Mouse (Mus musculus): ENCODE measurements around the gene Lsm2. TPM values are rescaled to one million over a fixed set of nuclear protein-coding genes. Genes with fewer than 3 reads are reported as not detected.
"Not testable (repeated sequence)": the region's sequence is repeated elsewhere in the genome, so short reads cannot be mapped to it uniquely, and the experiment has no call there.

Lsm2 gene
- polyA plus RNA-seq, 1 experiment from 2014 or later, result 159 TPM

DNA sequence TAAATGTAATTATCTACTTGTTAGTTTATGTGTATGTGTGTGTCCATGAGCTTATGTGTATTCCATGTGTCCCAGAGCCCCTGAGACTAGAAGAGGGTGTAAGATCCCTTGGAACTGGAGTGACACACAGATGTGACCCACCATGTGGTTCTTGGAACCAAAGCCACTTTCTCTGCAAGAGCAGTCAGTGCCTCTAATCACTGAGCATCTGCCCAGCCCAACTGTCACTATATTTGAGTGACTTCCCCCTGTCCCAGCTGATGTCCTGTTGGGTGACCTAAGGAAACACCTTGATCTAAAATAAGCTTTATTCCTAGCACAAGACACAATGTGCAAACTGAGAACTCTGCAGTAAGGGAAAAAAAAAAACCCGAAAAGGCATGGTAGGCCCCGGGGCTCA lies 46.7 kb downstream of the Lsm2 start:
- Histone ChIP-seq H3K4me1 (peaks cover 33% of the 10 kb centered on the region), H3K4me3 (no peak overlapping the region), H3K9ac (no peak overlapping the region), H3K4me2 (no peak overlapping the region), H3K27ac (no peak overlapping the region), H3K27me3 (no peaks in the 10 kb centered on the region), H3K9me3 (no peaks in the 10 kb centered on the region), H3K36me3 (no peaks in the 10 kb centered on the region)
- WGBS, result 84% methylated on average over 2 of the region's 2 CpGs
- ATAC-seq (ENCODE audit: insufficient number of reproducible peaks, low FRiP score, low TSS enrichment, low read depth), result no peak

GRCm38 (mm10) chr17:35029691-35030532 lies 48.2 kb downstream of the Lsm2 start:
- 38% methylated on average over 19 of the region's 19 CpGs for WGBS
- H3K9ac ChIP-seq, result no peak overlapping the region
- no peak overlapping the region for H3K27ac ChIP-seq
- no peaks in the 10 kb centered on the region for H3K36me3 ChIP-seq
- ATAC-seq (ENCODE audit: insufficient number of reproducible peaks, low FRiP score, low TSS enrichment, low read depth), result no peak
- no peak overlapping the region for H3K4me2 ChIP-seq
- peaks cover 30% of the 10 kb centered on the region for H3K4me1 ChIP-seq
- H3K9me3 ChIP-seq, result no peaks in the 10 kb centered on the region
- H3K4me3 ChIP-seq, result no peak overlapping the region
- no peaks in the 10 kb centered on the region for H3K27me3 ChIP-seq

- no peak overlapping the region for H3K9ac ChIP-seq
Observed at GRCm38 (mm10) chr17:35031272-35031671, 49.6 kb downstream of the Lsm2 start.

DNA sequence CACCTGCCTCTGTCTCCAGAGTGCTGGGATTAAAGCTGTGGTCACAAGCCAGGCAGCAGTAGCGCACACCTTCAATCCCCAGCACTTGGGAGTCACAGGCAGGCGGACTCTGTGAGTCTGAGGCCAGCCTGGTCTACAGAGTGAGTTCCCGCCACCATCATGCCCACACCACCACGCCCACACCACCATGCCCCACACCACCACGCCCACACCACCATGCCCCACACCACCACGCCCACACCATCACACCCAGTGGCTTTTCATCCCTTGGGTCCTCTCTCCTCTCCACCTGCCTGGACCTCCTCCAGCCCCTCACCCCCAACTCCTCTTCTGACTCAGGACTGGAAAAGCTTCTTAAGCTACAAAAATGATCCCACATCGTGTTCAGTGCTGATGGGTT lies 50.2 kb downstream of the Lsm2 start:
- Histone ChIP-seq H3K36me3 (no peaks in the 10 kb centered on the region), H3K9ac (no peak overlapping the region), H3K4me1 (peaks cover 14% of the 10 kb centered on the region), H3K27me3 (no peaks in the 10 kb centered on the region), H3K4me2 (no peak overlapping the region), H3K4me3 (no peak overlapping the region), H3K9me3 (no peaks in the 10 kb centered on the region), H3K27ac (no peak overlapping the region)
- ATAC-seq (ENCODE audit: insufficient number of reproducible peaks, low FRiP score, low TSS enrichment, low read depth), result no peak
- 81% methylated on average over 7 of the region's 7 CpGs for WGBS

More at GRCm38 (mm10) chr17:35031272-35031671, 49.6 kb downstream of the Lsm2 start:
- no peaks in the 10 kb centered on the region for H3K36me3 ChIP-seq
- H3K4me2 ChIP-seq, result no peak overlapping the region
- no peaks in the 10 kb centered on the region for H3K27me3 ChIP-seq
- H3K9me3 ChIP-seq, result no peaks in the 10 kb centered on the region
- H3K27ac ChIP-seq, result no peak overlapping the region
- H3K4me1 ChIP-seq, result peaks cover 19% of the 10 kb centered on the region
- whole genome bisulfite sequencing, result 89% methylated on average over 11 of the region's 11 CpGs
- H3K4me3 ChIP-seq, result no peak overlapping the region
- ATAC-seq (ENCODE audit: insufficient number of reproducible peaks, low FRiP score, low TSS enrichment, low read depth), result no peak

DNA sequence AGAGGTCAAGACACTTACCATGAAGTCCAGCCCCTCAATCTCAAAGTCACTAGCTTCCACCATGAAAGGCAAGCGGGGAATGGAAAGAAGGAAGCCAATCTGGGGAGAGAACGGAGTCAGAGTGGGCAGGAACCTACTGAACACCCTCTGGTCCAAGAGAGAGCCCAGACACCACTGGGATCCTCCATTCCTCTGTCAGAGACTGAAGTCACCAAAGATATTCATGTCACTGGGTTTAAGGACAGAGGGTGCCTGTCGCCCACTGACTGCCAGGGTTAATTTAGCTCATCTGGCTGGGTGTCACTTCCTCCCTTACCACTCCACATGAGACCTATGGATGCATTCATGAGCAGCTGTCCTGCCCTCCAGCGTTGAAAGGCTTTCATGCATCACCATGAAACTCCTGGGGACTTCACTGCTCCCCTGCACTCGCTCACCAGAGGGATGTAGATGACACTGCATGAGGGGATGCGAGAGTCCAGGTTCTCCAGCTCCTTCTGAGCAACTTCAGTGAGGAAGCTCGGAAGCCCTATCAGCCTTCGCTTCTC lies 50.7 kb downstream of the Lsm2 start:
- H3K4me1 ChIP-seq, result peaks cover 11% of the 10 kb centered on the region
- no peaks in the 10 kb centered on the region for H3K9me3 ChIP-seq
- H3K4me2 ChIP-seq, result no peak overlapping the region
- ATAC-seq (ENCODE audit: insufficient number of reproducible peaks, low FRiP score, low TSS enrichment, low read depth), result no peak
- no peaks in the 10 kb centered on the region for H3K27me3 ChIP-seq
- WGBS, result 65% methylated on average over 8 of the region's 8 CpGs
- H3K9ac ChIP-seq, result no peak overlapping the region
- no peak overlapping the region for H3K27ac ChIP-seq
- H3K4me3 ChIP-seq, result no peak overlapping the region
- H3K36me3 ChIP-seq, result no peaks in the 10 kb centered on the region

DNA sequence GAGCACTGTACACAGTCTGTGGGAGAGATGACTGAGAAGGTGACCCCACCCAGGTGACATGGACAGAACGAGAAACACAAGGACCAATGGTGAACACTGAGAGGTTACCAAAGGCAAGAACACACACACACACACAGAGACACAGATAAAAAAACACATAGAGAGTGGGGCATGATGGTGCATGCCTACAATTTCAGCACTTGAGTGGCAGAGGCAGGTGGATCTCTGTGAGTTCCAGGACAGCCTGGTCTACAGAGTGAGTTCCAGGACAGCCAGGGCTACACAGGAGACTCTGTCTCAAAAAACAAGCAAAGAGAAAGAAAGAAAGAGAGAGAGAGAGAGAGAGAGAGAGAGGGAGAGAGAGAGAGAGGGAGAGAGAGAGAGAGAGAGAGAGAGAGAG lies 52.0 kb downstream of the Lsm2 start:
- H3K4me2 ChIP-seq; H3K27ac ChIP-seq; H3K4me3 ChIP-seq; H3K36me3 ChIP-seq; H3K4me1 ChIP-seq; H3K9me3 ChIP-seq; H3K9ac ChIP-seq; H3K27me3 ChIP-seq; ATAC-seq (ENCODE audit: insufficient number of reproducible peaks, low FRiP score, low TSS enrichment, low read depth): not testable (repeated sequence)
- 68% methylated on average over 1 of the region's 1 CpGs for WGBS

GRCm38 (mm10) chr17:35034896-35035295 lies 53.2 kb downstream of the Lsm2 start:
- no peaks in the 10 kb centered on the region for H3K36me3 ChIP-seq
- H3K4me3 ChIP-seq, result no peak overlapping the region
- no peak overlapping the region for H3K9ac ChIP-seq
- H3K27me3 ChIP-seq, result no peaks in the 10 kb centered on the region
- no peak overlapping the region for H3K27ac ChIP-seq
- H3K4me1 ChIP-seq, result 0 out of 2 replicates have a peak, but pooled peaks cover 1% of the 10 kb centered on the region
- WGBS, result 64% methylated on average over 6 of the region's 6 CpGs
- ATAC-seq (ENCODE audit: insufficient number of reproducible peaks, low FRiP score, low TSS enrichment, low read depth), result no peak
- no peak overlapping the region for H3K4me2 ChIP-seq
- H3K9me3 ChIP-seq, result no peaks in the 10 kb centered on the region

Other genes with a start within 250 kb of the Lsm2 start
- gene C4b, start 238.0 kb upstream of the Lsm2 start, polyA plus RNA-seq (2015; fragmentation: Nextera tagmentation; extraction: Ambion mirVana), result 1.5 and 3.3 TPM in 2 replicates
- gene Cyp21a1, start 177.3 kb upstream of the Lsm2 start, polyA plus RNA-seq (2015; fragmentation: Nextera tagmentation; extraction: Ambion mirVana), result 0.12 and 0.25 TPM in 2 replicates
- gene Stk19, start 144.9 kb upstream of the Lsm2 start, polyA plus RNA-seq (2015; fragmentation: Nextera tagmentation; extraction: Ambion mirVana), result 26.1 and 29.3 TPM in 2 replicates
- 62.1 and 65.8 TPM in 2 replicates for gene Dxo, start 144.8 kb upstream of the Lsm2 start, polyA plus RNA-seq (2015; fragmentation: Nextera tagmentation; extraction: Ambion mirVana)
- 47.2 and 47.4 TPM in 2 replicates for gene Skiv2l, start 131.7 kb upstream of the Lsm2 start, polyA plus RNA-seq (2015; fragmentation: Nextera tagmentation; extraction: Ambion mirVana)
- gene Nelfe, start 131.5 kb upstream of the Lsm2 start, polyA plus RNA-seq (2015; fragmentation: Nextera tagmentation; extraction: Ambion mirVana), result 90.1 and 96.4 TPM in 2 replicates
- 2.8 and 3.6 TPM in 2 replicates for gene Cfb, start 119.3 kb upstream of the Lsm2 start, polyA plus RNA-seq (2015; fragmentation: Nextera tagmentation; extraction: Ambion mirVana)
- gene Zbtb12, start 102.4 kb upstream of the Lsm2 start, polyA plus RNA-seq (2015; fragmentation: Nextera tagmentation; extraction: Ambion mirVana), result 1.7 and 2.8 TPM in 2 replicates
- gene Gm20547, start 99.8 kb upstream of the Lsm2 start, polyA plus RNA-seq (2015; fragmentation: Nextera tagmentation; extraction: Ambion mirVana), result not detected in 2 replicates
- 4.6 and 5.2 TPM in 2 replicates for gene C2, start 83.6 kb upstream of the Lsm2 start, polyA plus RNA-seq (2015; fragmentation: Nextera tagmentation; extraction: Ambion mirVana)
- gene Ehmt2, start 83.4 kb upstream of the Lsm2 start, polyA plus RNA-seq (2015; fragmentation: Nextera tagmentation; extraction: Ambion mirVana), result 64.6 and 78.1 TPM in 2 replicates
- 0.17 TPM in 1 of 2 replicates, not detected in the other for gene Slc44a4, start 67.4 kb upstream of the Lsm2 start, polyA plus RNA-seq (2015; fragmentation: Nextera tagmentation; extraction: Ambion mirVana)
- 20.1 and 20.5 TPM in 2 replicates for gene Neu1, start 50.6 kb upstream of the Lsm2 start, polyA plus RNA-seq (2015; fragmentation: Nextera tagmentation; extraction: Ambion mirVana)
- 3.3 and 3.6 TPM in 2 replicates for gene Hspa1b, start 22.6 kb upstream of the Lsm2 start, polyA plus RNA-seq (2015; fragmentation: Nextera tagmentation; extraction: Ambion mirVana)
- gene Gm20481, start 11.9 kb upstream of the Lsm2 start, polyA plus RNA-seq (2015; fragmentation: Nextera tagmentation; extraction: Ambion mirVana), result not detected in 2 replicates
- 31.7 and 32.0 TPM in 2 replicates for gene Hspa1a, start 9.7 kb upstream of the Lsm2 start, polyA plus RNA-seq (2015; fragmentation: Nextera tagmentation; extraction: Ambion mirVana)
- 0.46 and 0.65 TPM in 2 replicates for gene Hspa1l, start 9.2 kb upstream of the Lsm2 start, polyA plus RNA-seq (2015; fragmentation: Nextera tagmentation; extraction: Ambion mirVana)
- gene Vars, start 19.1 kb downstream of the Lsm2 start, polyA plus RNA-seq (2015; fragmentation: Nextera tagmentation; extraction: Ambion mirVana), result 94.4 and 95.1 TPM in 2 replicates
- gene Vwa7, start 34.7 kb downstream of the Lsm2 start, polyA plus RNA-seq (2015; fragmentation: Nextera tagmentation; extraction: Ambion mirVana), result 0.18 and 0.20 TPM in 2 replicates
- gene Sapcd1, start 46.2 kb downstream of the Lsm2 start, polyA plus RNA-seq (2015; fragmentation: Nextera tagmentation; extraction: Ambion mirVana), result 8.9 and 9.4 TPM in 2 replicates
- gene Msh5, start 64.9 kb downstream of the Lsm2 start, polyA plus RNA-seq (2015; fragmentation: Nextera tagmentation; extraction: Ambion mirVana), result 3.0 and 3.5 TPM in 2 replicates
- 351 and 363 TPM in 2 replicates for gene Clic1, start 68.1 kb downstream of the Lsm2 start, polyA plus RNA-seq (2015; fragmentation: Nextera tagmentation; extraction: Ambion mirVana)
- gene Ddah2, start 77.2 kb downstream of the Lsm2 start, polyA plus RNA-seq (2015; fragmentation: Nextera tagmentation; extraction: Ambion mirVana), result 321 and 336 TPM in 2 replicates
- gene Ly6g6c, start 83.5 kb downstream of the Lsm2 start, polyA plus RNA-seq (2015; fragmentation: Nextera tagmentation; extraction: Ambion mirVana), result 181 and 203 TPM in 2 replicates
- gene Mpig6b, start 84.3 kb downstream of the Lsm2 start, polyA plus RNA-seq (2015; fragmentation: Nextera tagmentation; extraction: Ambion mirVana), result 1.0 and 1.4 TPM in 2 replicates
- 50.6 and 53.7 TPM in 2 replicates for gene Ly6g6e, start 95.0 kb downstream of the Lsm2 start, polyA plus RNA-seq (2015; fragmentation: Nextera tagmentation; extraction: Ambion mirVana)
- 1.1 and 2.4 TPM in 2 replicates for gene Ly6g6d, start 96.2 kb downstream of the Lsm2 start, polyA plus RNA-seq (2015; fragmentation: Nextera tagmentation; extraction: Ambion mirVana)
- 0.13 and 0.20 TPM in 2 replicates for gene Ly6g6f, start 103.7 kb downstream of the Lsm2 start, polyA plus RNA-seq (2015; fragmentation: Nextera tagmentation; extraction: Ambion mirVana)
- 101 and 112 TPM in 2 replicates for gene Abhd16a, start 107.4 kb downstream of the Lsm2 start, polyA plus RNA-seq (2015; fragmentation: Nextera tagmentation; extraction: Ambion mirVana)
- gene Ly6g5c, start 126.4 kb downstream of the Lsm2 start, polyA plus RNA-seq (2015; fragmentation: Nextera tagmentation; extraction: Ambion mirVana), result not detected in 2 replicates
- 0.78 and 0.99 TPM in 2 replicates for gene Ly6g5b, start 133.6 kb downstream of the Lsm2 start, polyA plus RNA-seq (2015; fragmentation: Nextera tagmentation; extraction: Ambion mirVana)
- 16.8 and 17.4 TPM in 2 replicates for gene Gpank1, start 139.6 kb downstream of the Lsm2 start, polyA plus RNA-seq (2015; fragmentation: Nextera tagmentation; extraction: Ambion mirVana)
- gene Csnk2b, start 140.2 kb downstream of the Lsm2 start, polyA plus RNA-seq (2015; fragmentation: Nextera tagmentation; extraction: Ambion mirVana), result 293 and 297 TPM in 2 replicates
- gene D17H6S53E, start 144.5 kb downstream of the Lsm2 start, polyA plus RNA-seq (2015; fragmentation: Nextera tagmentation; extraction: Ambion mirVana), result 10.5 and 11.2 TPM in 2 replicates
- 0.52 and 2.0 TPM in 2 replicates for gene Apom, start 150.2 kb downstream of the Lsm2 start, polyA plus RNA-seq (2015; fragmentation: Nextera tagmentation; extraction: Ambion mirVana)
- 49.6 and 51.8 TPM in 2 replicates for gene Bag6, start 153.3 kb downstream of the Lsm2 start, polyA plus RNA-seq (2015; fragmentation: Nextera tagmentation; extraction: Ambion mirVana)
- 142 and 147 TPM in 2 replicates for gene Prrc2a, start 183.0 kb downstream of the Lsm2 start, polyA plus RNA-seq (2015; fragmentation: Nextera tagmentation; extraction: Ambion mirVana)
- 14.6 and 18.6 TPM in 2 replicates for gene Aif1, start 194.2 kb downstream of the Lsm2 start, polyA plus RNA-seq (2015; fragmentation: Nextera tagmentation; extraction: Ambion mirVana)
- 25.8 and 27.5 TPM in 2 replicates for gene Lst1, start 206.6 kb downstream of the Lsm2 start, polyA plus RNA-seq (2015; fragmentation: Nextera tagmentation; extraction: Ambion mirVana)
- 1.0 and 1.2 TPM in 2 replicates for gene Ltb, start 212.6 kb downstream of the Lsm2 start, polyA plus RNA-seq (2015; fragmentation: Nextera tagmentation; extraction: Ambion mirVana)
- gene Tnf, start 220.1 kb downstream of the Lsm2 start, polyA plus RNA-seq (2015; fragmentation: Nextera tagmentation; extraction: Ambion mirVana), result 0.64 and 0.82 TPM in 2 replicates
- 0.37 TPM in 1 of 2 replicates, not detected in the other for gene Lta, start 223.5 kb downstream of the Lsm2 start, polyA plus RNA-seq (2015; fragmentation: Nextera tagmentation; extraction: Ambion mirVana)
- gene Gm16181, start 239.0 kb downstream of the Lsm2 start, polyA plus RNA-seq (2015; fragmentation: Nextera tagmentation; extraction: Ambion mirVana), result 0.41 and 0.77 TPM in 2 replicates